In genomic region chr9:31192378-31192777, GRCm38 (mm10) we compare ENCODE assay signal across 35 mouse cellular contexts.
"Had no signal": no experiment of that assay in that cellular context is flagged by ENCODE, and none has a peak within 500 bp of the region (broad histone marks: within the 10 kb centered on the region; RNA-seq: fewer than 3 reads in every experiment).

No protein-coding gene starts in this region.

- ATAC-seq: hindbrain, embryonic 16.5 days; hindbrain, postnatal 0 days; inflammation-experienced regulatory T-cells, adult 6 months; intestine, embryonic 15.5 days; intestine, embryonic 16.5 days; intestine, postnatal 0 days had no signal

- H3K9ac ChIP-seq: heart, embryonic 12.5 days; heart, embryonic 13.5 days; heart, embryonic 15.5 days; hindbrain, embryonic 12.5 days; hindbrain, embryonic 13.5 days; hindbrain, embryonic 14.5 days; hindbrain, embryonic 15.5 days; intestine, embryonic 15.5 days; kidney, embryonic 15.5 days had no signal

- DNase-seq: heart, adult 2 months; heart, postnatal 10 days; heart, postnatal 14 days; heart, postnatal 36 days; heart, postnatal 4 days; kidney, adult 11 months; kidney, adult 18-20 months; kidney, adult 2 months; kidney, adult 8-10 months; kidney, adult 9 months; kidney, postnatal 10 days; kidney, postnatal 14 days; kidney, postnatal 25 days; kidney, postnatal 36 days; kidney, postnatal 4 days; layer of hippocampus, adult 9-11 months had no signal

- H3K27ac ChIP-seq: heart, adult 2 months; heart, embryonic 10.5 days; heart, embryonic 13.5 days; heart, embryonic 15.5 days; hindbrain, embryonic 10.5 days; hindbrain, embryonic 12.5 days; hindbrain, embryonic 13.5 days; hindbrain, embryonic 14.5 days; hindbrain, embryonic 15.5 days; hindbrain, postnatal 0 days; intestine, embryonic 15.5 days; kidney, postnatal 0 days; layer of hippocampus, adult 2 months had no signal

- H3K9me3 ChIP-seq: heart, embryonic 10.5 days; heart, embryonic 12.5 days; heart, embryonic 13.5 days; heart, embryonic 15.5 days; hindbrain, embryonic 10.5 days; hindbrain, embryonic 12.5 days; hindbrain, embryonic 13.5 days; hindbrain, embryonic 15.5 days; intestine, embryonic 15.5 days; kidney, embryonic 15.5 days had no signal

- H3K36me3 ChIP-seq: hindbrain, embryonic 15.5 days had no signal

- H3K4me1 ChIP-seq: hindbrain, embryonic 12.5 days had no signal

- H3K27me3 ChIP-seq: heart, embryonic 12.5 days; heart, embryonic 13.5 days; heart, embryonic 15.5 days; hindbrain, embryonic 12.5 days; hindbrain, embryonic 13.5 days; hindbrain, embryonic 15.5 days; intestine, embryonic 15.5 days; kidney, embryonic 15.5 days had no signal

- H3K4me2 ChIP-seq: heart, embryonic 11.5 days; heart, embryonic 12.5 days; heart, embryonic 13.5 days; heart, embryonic 15.5 days; hindbrain, embryonic 12.5 days; hindbrain, embryonic 13.5 days; hindbrain, embryonic 14.5 days; hindbrain, embryonic 15.5 days; intestine, embryonic 15.5 days; kidney, embryonic 15.5 days had no signal

- H3K4me3 ChIP-seq: heart, adult 2 months; heart, embryonic 10.5 days; heart, embryonic 12.5 days; heart, embryonic 13.5 days; heart, embryonic 15.5 days; hindbrain, embryonic 10.5 days; hindbrain, embryonic 12.5 days; hindbrain, embryonic 13.5 days; hindbrain, embryonic 15.5 days; intestine, embryonic 15.5 days; kidney, embryonic 15.5 days; layer of hippocampus, adult 2 months had no signal
